Mouse (Mus musculus): Measurements from ENCODE around the gene Rab3b. TPM values are rescaled to one million over a fixed set of nuclear protein-coding genes. Genes with fewer than 3 reads are reported as not detected.

Gene Rab3b
- polyA plus RNA-seq, 1 experiment from 2014 or later = 6.3 TPM

GRCm38 (mm10) chr4:108835496-108835895, 43.4 kb upstream of the Rab3b start:
- 0 out of 2 replicates have a peak, but pooled peaks have one; percentile 5 for TF ChIP-seq CTCF (IDR thresholded peaks at IDR 0.05; ENCODE audit: low read depth)
- H3K36me3 ChIP-seq (ENCODE audit: insufficient read depth) = 0 out of 2 replicates have a peak, but pooled peaks cover 4% of the 10 kb centered on the region
- ATAC-seq (ENCODE audit: insufficient read depth) = no peak

GRCm38 (mm10) chr4:108838031-108838430, 40.8 kb upstream of the Rab3b start:
- H3K27me3 ChIP-seq (ENCODE audit: insufficient read depth, low read length) = no peaks in the 10 kb centered on the region
- H3K4me2 ChIP-seq = no peak overlapping the region
- H3K4me3 ChIP-seq (ENCODE audit: low read depth, low read length) = no peak overlapping the region
- ATAC-seq (ENCODE audit: insufficient read depth) (no peak), DNase-seq (no peak)
- H3K9ac ChIP-seq = no peak overlapping the region
- WGBS = 61% methylated on average over 4 of the region's 4 CpGs
- 0 out of 2 replicates have a peak, but pooled peaks cover 6% of the 10 kb centered on the region for H3K4me1 ChIP-seq (ENCODE audit: insufficient read depth)
- no peak for TF ChIP-seq CTCF (IDR thresholded peaks at IDR 0.05; ENCODE audit: low read depth)
- H3K9me3 ChIP-seq (ENCODE audit: low read depth, low read length) = no peaks in the 10 kb centered on the region
- H3K36me3 ChIP-seq (ENCODE audit: insufficient read depth) = 0 out of 2 replicates have a peak, but pooled peaks cover 10% of the 10 kb centered on the region
- peak overlapping the region; percentile 54; the same call in 1 of the 2 replicates for H3K27ac ChIP-seq (ENCODE audit: low read depth)

More at GRCm38 (mm10) chr4:108835496-108835895, 43.4 kb upstream of the Rab3b start:
- H3K9ac ChIP-seq = peak overlapping the region; percentile 65
- H3K4me2 ChIP-seq = peak overlapping the region; percentile 79
- peak overlapping the region; percentile 96 for H3K4me3 ChIP-seq (ENCODE audit: low read depth, low read length)
- DNase-seq = peak; percentile 22
- H3K4me1 ChIP-seq (ENCODE audit: insufficient read depth) = 0 out of 2 replicates have a peak, but pooled peaks cover 9% of the 10 kb centered on the region
- 40% methylated on average over 3 of the region's 3 CpGs for WGBS
- H3K27me3 ChIP-seq (ENCODE audit: insufficient read depth, low read length) = no peaks in the 10 kb centered on the region
- H3K9me3 ChIP-seq (ENCODE audit: low read depth, low read length) = no peaks in the 10 kb centered on the region
- peak overlapping the region; percentile 99; the same call in 1 of the 2 replicates for H3K27ac ChIP-seq (ENCODE audit: low read depth)

- H3K9me3 ChIP-seq (ENCODE audit: low read depth, low read length) = no peaks in the 10 kb centered on the region
- no peak overlapping the region for H3K9ac ChIP-seq
- H3K27ac ChIP-seq (ENCODE audit: low read depth) = no peak overlapping the region
- no peak overlapping the region for H3K4me2 ChIP-seq
- DNase-seq (no peak), ATAC-seq (ENCODE audit: insufficient read depth) (no peak)
- peaks cover 6% of the 10 kb centered on the region for H3K4me1 ChIP-seq (ENCODE audit: insufficient read depth)
- no peak overlapping the region for H3K4me3 ChIP-seq (ENCODE audit: low read depth, low read length)
- no peak for TF ChIP-seq CTCF (IDR thresholded peaks at IDR 0.05; ENCODE audit: low read depth)
- 63% methylated on average over 7 of the region's 7 CpGs for WGBS
- H3K27me3 ChIP-seq (ENCODE audit: insufficient read depth, low read length) = no peaks in the 10 kb centered on the region
- H3K36me3 ChIP-seq (ENCODE audit: insufficient read depth) = 0 out of 2 replicates have a peak, but pooled peaks cover 10% of the 10 kb centered on the region
Observed at GRCm38 (mm10) chr4:108841920-108842578, 36.8 kb upstream of the Rab3b start.

- Histone ChIP-seq H3K27ac (ENCODE audit: low read depth) (no peak overlapping the region), H3K9ac (no peak overlapping the region), H3K4me3 (ENCODE audit: low read depth, low read length) (no peak overlapping the region), H3K27me3 (ENCODE audit: insufficient read depth, low read length) (no peaks in the 10 kb centered on the region), H3K4me1 (ENCODE audit: insufficient read depth) (peaks cover 9% of the 10 kb centered on the region), H3K36me3 (ENCODE audit: insufficient read depth) (0 out of 2 replicates have a peak, but pooled peaks cover 10% of the 10 kb centered on the region), H3K9me3 (ENCODE audit: low read depth, low read length) (no peaks in the 10 kb centered on the region), H3K4me2 (no peak overlapping the region)
- no peak for TF ChIP-seq CTCF (IDR thresholded peaks at IDR 0.05; ENCODE audit: low read depth)
- no peak for ATAC-seq (ENCODE audit: insufficient read depth)
- no peak for DNase-seq
Observed at GRCm38 (mm10) chr4:108843336-108843735, 35.5 kb upstream of the Rab3b start.

GRCm38 (mm10) chr4:108845824-108846569, 32.9 kb upstream of the Rab3b start:
- Histone ChIP-seq H3K9ac (no peak overlapping the region), H3K4me1 (ENCODE audit: insufficient read depth) (peaks cover 17% of the 10 kb centered on the region), H3K27ac (ENCODE audit: low read depth) (peak overlapping the region; percentile 87), H3K27me3 (ENCODE audit: insufficient read depth, low read length) (no peaks in the 10 kb centered on the region), H3K36me3 (ENCODE audit: insufficient read depth) (peaks cover 17% of the 10 kb centered on the region), H3K4me2 (peak overlapping the region; percentile 32; the same call in 1 of the 2 replicates), H3K9me3 (ENCODE audit: low read depth, low read length) (no peaks in the 10 kb centered on the region), H3K4me3 (ENCODE audit: low read depth, low read length) (no peak overlapping the region)
- TF ChIP-seq CTCF (IDR thresholded peaks at IDR 0.05; ENCODE audit: low read depth) = no peak
- ATAC-seq (ENCODE audit: insufficient read depth) = peak; percentile 80
- DNase-seq = peak; percentile 93
- 40% methylated on average over 5 of the region's 5 CpGs for WGBS

GRCm38 (mm10) chr4:108847715-108848504, 31.0 kb upstream of the Rab3b start, which contains the start of gene Kti12:
Gene Kti12 (plus strand): TSS chr4:108847785.
- Histone ChIP-seq H3K9me3 (ENCODE audit: low read depth, low read length) (no peaks in the 10 kb centered on the region), H3K36me3 (ENCODE audit: insufficient read depth) (peaks cover 18% of the 10 kb centered on the region), H3K4me1 (ENCODE audit: insufficient read depth) (peaks cover 17% of the 10 kb centered on the region), H3K4me3 (ENCODE audit: low read depth, low read length) (peak within 1 kb of the TSS; percentile 83), H3K9ac (peak within 1 kb of the TSS; percentile 81), H3K27ac (ENCODE audit: low read depth) (peak within 1 kb of the TSS; percentile 95), H3K27me3 (ENCODE audit: insufficient read depth, low read length) (no peaks in the 10 kb centered on the region), H3K4me2 (peak within 1 kb of the TSS; percentile 93)
- DNase-seq (peak; percentile 94), ATAC-seq (ENCODE audit: insufficient read depth) (peak; percentile 82)
- under 1% methylated on average over 77 of the region's 77 CpGs for WGBS
- TF ChIP-seq CTCF (IDR thresholded peaks at IDR 0.05; ENCODE audit: low read depth) = no peak
